Mouse (Mus musculus): ENCODE results near the gene Cfap57. TPM values are rescaled to one million over a fixed set of nuclear protein-coding genes. Genes with fewer than 3 reads are reported as not detected.

The Cfap57 gene
- polyA plus RNA-seq (2017; shearing (Covaris generic)), result not detected

GRCm38 (mm10) chr4:118620279-118620966 lies at the start of gene Cfap57, which contains the start of gene Ebna1bp2:
TSS of gene Cfap57 (minus strand) at chr4:118620777.
TSS of gene Ebna1bp2 (plus strand) at chr4:118620799.
- peak; percentile 98 for ATAC-seq

- no peak for ATAC-seq
Measured at GRCm38 (mm10) chr4:118658652-118659051, 38.1 kb upstream of the Cfap57 start, which contains the start of gene Olfr62. TSS of gene Olfr62 (plus strand) at chr4:118658952.

GRCm38 (mm10) chr4:118645234-118645633 lies 24.7 kb upstream of the Cfap57 start:
- ATAC-seq, result no peak

- no peak for ATAC-seq
Measured at GRCm38 (mm10) chr4:118642346-118643190, 22.0 kb upstream of the Cfap57 start.

- ATAC-seq, result no peak
Measured at GRCm38 (mm10) chr4:118630261-118630660, 9.7 kb upstream of the Cfap57 start.

GRCm38 (mm10) chr4:118621781-118622180 lies 1.2 kb upstream of the Cfap57 start:
- ATAC-seq, result no peak

- ATAC-seq, result peak; percentile 21
Measured at GRCm38 (mm10) chr4:118620967-118621320, 367 bp upstream of the Cfap57 start.

- no peak for ATAC-seq
Measured at GRCm38 (mm10) chr4:118615412-118615811, 5.2 kb downstream of the Cfap57 start.

GRCm38 (mm10) chr4:118612619-118613018 lies 8.0 kb downstream of the Cfap57 start:
- no peak for ATAC-seq

GRCm38 (mm10) chr4:118609836-118610235 lies 10.7 kb downstream of the Cfap57 start:
- ATAC-seq, result no peak

GRCm38 (mm10) chr4:118604065-118604464 lies 16.5 kb downstream of the Cfap57 start:
- ATAC-seq, result no peak

GRCm38 (mm10) chr4:118589733-118590130 lies 30.8 kb downstream of the Cfap57 start:
- ATAC-seq, result no peak

- no peak for ATAC-seq
Measured at GRCm38 (mm10) chr4:118589053-118589732, 31.4 kb downstream of the Cfap57 start.

- no peak for ATAC-seq
Measured at GRCm38 (mm10) chr4:118582629-118583028, 37.9 kb downstream of the Cfap57 start.

- no peak for ATAC-seq
Measured at GRCm38 (mm10) chr4:118581508-118581907, 39.1 kb downstream of the Cfap57 start.

GRCm38 (mm10) chr4:118579313-118579712 lies 41.3 kb downstream of the Cfap57 start:
- ATAC-seq, result no peak

- no peak for ATAC-seq
Measured at GRCm38 (mm10) chr4:118576097-118576496, 44.5 kb downstream of the Cfap57 start.

GRCm38 (mm10) chr4:118571441-118571840 lies 49.1 kb downstream of the Cfap57 start:
- ATAC-seq, result no peak

GRCm38 (mm10) chr4:118569320-118569719 lies 51.3 kb downstream of the Cfap57 start:
- no peak for ATAC-seq

GRCm38 (mm10) chr4:118568709-118569108 lies 51.9 kb downstream of the Cfap57 start:
- no peak for ATAC-seq

GRCm38 (mm10) chr4:118566161-118566676 lies 54.4 kb downstream of the Cfap57 start:
- ATAC-seq, result no peak

GRCm38 (mm10) chr4:118564926-118565279 lies 55.7 kb downstream of the Cfap57 start:
- no peak for ATAC-seq

Data from activated CD4-positive, CD25-positive, alpha-beta regulatory T cell, adult 4 months (primary cell).